Mouse (Mus musculus) bone marrow macrophage, adult 2 months (primary cell): Measurements from ENCODE around the gene Kif17. TPM values are rescaled to one million over a fixed set of nuclear protein-coding genes. Genes with fewer than 3 reads are reported as not detected.
A peak's percentile ranks its signal among the peaks of the same experiment; 100 is the strongest.

ENCODE experiments used
- H3K27ac ChIP-seq: 2 replicates; pipeline ENCODE4 v1.5.1; 2012; ENCODE audit warnings: low read depth, low read length; ENCODE audit not compliant: insufficient read depth
- H3K4me1 ChIP-seq: 2 replicates; pipeline ENCODE4 v1.6.1; 2012; ENCODE audit warnings: low read length; ENCODE audit not compliant: control insufficient read depth, insufficient read depth
- H3K4me3 ChIP-seq: 2 replicates; pipeline ENCODE4 v1.5.1; 2012; ENCODE audit warnings: mild to moderate bottlenecking, low read length, moderate library complexity; ENCODE audit not compliant: insufficient read depth
- CTCF ChIP-seq: IDR thresholded peaks from 2 replicates; pipeline ENCODE4 v1.5.1; 2012; ENCODE audit warnings: low read depth, mild to moderate bottlenecking, low read length, moderate library complexity
- POLR2A ChIP-seq: IDR thresholded peaks from 2 replicates; pipeline ENCODE4 v1.6.1; 2012; ENCODE audit warnings: mild to moderate bottlenecking, low read depth, low read length, borderline replicate concordance
- polyA plus RNA-seq: library from polyadenylated mRNA; stranded (reverse); fragments of >200 nt; gene quantifications from 2 replicates; pipeline ENCODE4 v1.2.4, GENCODE M21; 2012; ENCODE audit not compliant: missing spikeins, insufficient read depth, insufficient read length

Gene Kif17
- polyA plus RNA-seq, 1 experiment = not detected

DNA sequence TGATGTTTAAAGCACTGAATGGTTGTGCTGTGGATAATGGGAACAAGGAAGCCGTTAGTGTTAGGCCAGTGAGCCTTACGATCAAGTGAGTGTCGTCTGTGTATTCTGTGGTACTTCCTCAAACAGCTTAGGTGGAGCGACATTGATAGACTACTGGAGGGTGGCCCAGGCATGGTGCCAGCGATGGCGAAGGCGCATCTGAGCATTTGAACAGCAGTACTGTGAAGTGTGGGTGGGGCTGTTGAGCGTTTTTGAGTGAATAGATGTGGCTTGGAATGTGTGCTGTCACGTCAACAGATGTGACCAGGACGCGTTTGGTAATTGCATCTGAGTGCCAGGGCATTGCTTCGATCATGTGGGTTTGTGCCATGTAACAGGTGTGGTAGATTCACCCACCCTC is 57.5 kb downstream of the Kif17 start:
- Histone ChIP-seq H3K4me1 (peaks cover 20% of the 10 kb centered on the region), H3K4me3 (no peak overlapping the region), H3K27ac (no peak overlapping the region)
- no peak for TF ChIP-seq CTCF

- TF ChIP-seq CTCF (no peak), POLR2A (no peak)
- Histone ChIP-seq H3K27ac (no peak overlapping the region), H3K4me3 (no peak overlapping the region), H3K4me1 (peaks cover 17% of the 10 kb centered on the region)
Measured at GRCm38 (mm10) chr4:138310311-138310910, 60.2 kb downstream of the Kif17 start.

DNA sequence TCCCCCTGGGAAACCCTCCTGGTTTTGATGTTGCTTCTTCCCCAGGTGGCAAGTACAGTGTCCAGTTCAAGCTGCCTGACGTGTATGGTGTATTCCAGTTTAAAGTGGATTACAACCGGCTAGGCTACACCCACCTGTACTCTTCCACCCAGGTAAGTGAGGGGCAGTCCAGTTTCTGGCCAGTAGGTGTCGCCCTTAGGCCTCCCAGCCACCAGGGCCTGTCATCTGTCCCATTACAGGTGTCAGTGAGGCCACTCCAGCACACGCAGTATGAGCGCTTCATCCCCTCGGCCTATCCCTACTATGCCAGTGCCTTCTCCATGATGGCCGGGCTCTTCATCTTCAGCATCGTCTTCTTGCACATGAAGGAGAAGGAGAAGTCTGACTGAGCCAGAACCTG is 61.4 kb downstream of the Kif17 start:
- peaks cover 9% of the 10 kb centered on the region for H3K4me1 ChIP-seq
- H3K27ac ChIP-seq = no peak overlapping the region
- TF ChIP-seq CTCF = peak; percentile 53; the same call in 1 of the 2 replicates
- no peak for TF ChIP-seq POLR2A
- H3K4me3 ChIP-seq = no peak overlapping the region

- no peak for TF ChIP-seq CTCF
- TF ChIP-seq POLR2A = no peak
- Histone ChIP-seq H3K4me1 (peaks cover 7% of the 10 kb centered on the region), H3K4me3 (no peak overlapping the region), H3K27ac (no peak overlapping the region)
Measured at GRCm38 (mm10) chr4:138312105-138312504, 61.9 kb downstream of the Kif17 start.

DNA sequence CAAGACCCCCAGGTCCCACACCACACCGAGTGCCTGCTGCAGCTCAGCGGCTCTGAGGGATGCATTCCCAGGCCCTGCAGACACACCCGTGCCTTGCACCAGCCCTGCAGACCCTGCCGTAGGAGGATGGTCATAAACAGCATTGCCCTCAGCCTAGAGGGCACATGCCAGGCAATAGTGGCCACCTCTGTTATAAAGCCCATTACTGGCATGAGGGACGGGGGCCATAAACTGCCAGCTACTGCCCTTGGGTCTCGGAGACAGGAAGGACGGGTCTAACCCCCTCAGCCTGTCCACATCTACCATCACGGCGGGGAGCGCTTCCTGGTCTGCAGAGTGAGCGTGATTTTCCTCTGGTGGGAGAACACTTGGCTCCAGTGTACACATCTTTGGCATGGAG is 62.8 kb downstream of the Kif17 start:
- Histone ChIP-seq H3K4me3 (no peak overlapping the region), H3K27ac (no peak overlapping the region), H3K4me1 (no peaks in the 10 kb centered on the region)
- TF ChIP-seq CTCF (no peak), POLR2A (no peak)

DNA sequence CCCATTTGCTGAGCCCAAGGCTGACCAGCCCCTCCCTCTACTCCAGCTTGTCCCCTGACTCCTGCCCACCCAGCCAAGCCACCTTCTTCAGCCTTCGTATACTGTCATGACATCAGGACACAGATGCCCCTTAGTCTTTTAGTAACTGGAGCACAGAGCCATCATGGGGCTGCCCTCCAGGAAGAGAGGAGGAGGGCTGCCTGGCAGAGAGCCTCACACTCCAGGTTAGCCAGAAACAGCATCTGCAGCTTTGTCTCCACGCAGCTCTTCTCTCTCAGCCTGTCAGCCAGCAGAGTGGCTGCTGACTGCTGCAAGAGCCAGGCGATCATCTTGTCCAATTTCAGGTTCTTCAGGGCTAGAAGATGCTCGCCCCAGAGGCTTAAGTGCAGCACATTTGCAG is 63.6 kb downstream of the Kif17 start:
- Histone ChIP-seq H3K4me3 (no peak overlapping the region), H3K27ac (no peak overlapping the region), H3K4me1 (no peaks in the 10 kb centered on the region)
- TF ChIP-seq POLR2A (no peak), CTCF (no peak)

DNA sequence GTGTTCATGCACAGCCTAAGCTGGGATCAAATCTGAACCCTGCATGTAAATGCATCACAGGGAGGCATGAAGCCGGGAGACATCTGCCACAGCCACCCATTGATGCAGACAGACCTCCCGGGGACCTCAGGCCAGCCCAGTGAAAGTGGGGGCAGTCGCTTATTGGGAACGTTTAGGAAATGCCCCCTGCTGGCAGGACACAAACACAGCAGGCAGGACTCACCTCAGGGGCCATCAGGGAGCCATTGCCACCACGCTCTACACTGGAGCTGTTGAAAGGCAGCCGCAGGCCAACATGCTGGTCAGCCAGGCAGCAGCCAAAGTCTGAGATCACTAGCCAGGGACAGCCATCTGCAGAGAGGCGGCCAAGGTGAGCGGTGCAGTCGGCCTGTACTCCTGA is 65.5 kb downstream of the Kif17 start:
- TF ChIP-seq POLR2A (no peak), CTCF (peak; percentile 51)
- no peak overlapping the region for H3K4me3 ChIP-seq
- H3K27ac ChIP-seq = no peak overlapping the region
- H3K4me1 ChIP-seq = no peaks in the 10 kb centered on the region

DNA sequence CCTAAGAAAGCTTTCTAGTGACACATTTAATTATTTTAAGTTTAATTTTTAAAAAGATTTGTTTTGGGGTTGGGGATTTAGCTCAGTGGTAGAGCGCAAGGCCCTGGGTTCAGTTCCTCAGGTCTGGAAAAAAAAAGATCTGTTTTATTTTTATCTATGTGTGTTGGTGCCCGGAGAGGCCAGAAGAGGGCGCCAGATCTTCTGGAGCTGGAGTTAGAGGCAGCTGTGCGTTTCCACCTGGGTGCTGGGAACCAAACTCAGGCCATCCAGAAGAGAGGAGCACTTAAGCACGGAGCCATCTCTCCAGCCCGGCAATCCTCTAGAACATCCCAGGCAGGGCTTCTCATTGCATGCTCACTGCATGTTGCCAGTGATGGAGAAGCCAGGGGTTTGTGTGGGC is 66.1 kb downstream of the Kif17 start:
- H3K4me3 ChIP-seq = no peak overlapping the region
- no peaks in the 10 kb centered on the region for H3K4me1 ChIP-seq
- H3K27ac ChIP-seq = no peak overlapping the region
- TF ChIP-seq POLR2A = no peak
- peak; percentile 52; the same call in 1 of the 2 replicates for TF ChIP-seq CTCF

GRCm38 (mm10) chr4:138318509-138319266 is 68.5 kb downstream of the Kif17 start:
- TF ChIP-seq CTCF (peak; percentile 59; the same call in 1 of the 2 replicates), POLR2A (no peak)
- Histone ChIP-seq H3K4me1 (no peaks in the 10 kb centered on the region), H3K4me3 (no peak overlapping the region), H3K27ac (no peak overlapping the region)

GRCm38 (mm10) chr4:138319508-138319907 is 69.3 kb downstream of the Kif17 start:
- peak; percentile 100 for TF ChIP-seq CTCF
- TF ChIP-seq POLR2A = no peak
- no peak overlapping the region for H3K27ac ChIP-seq
- no peaks in the 10 kb centered on the region for H3K4me1 ChIP-seq
- no peak overlapping the region for H3K4me3 ChIP-seq

- Histone ChIP-seq H3K4me1 (no peaks in the 10 kb centered on the region), H3K4me3 (no peak overlapping the region), H3K27ac (no peak overlapping the region)
- TF ChIP-seq CTCF = no peak
- no peak for TF ChIP-seq POLR2A
Measured at GRCm38 (mm10) chr4:138320711-138321110, 70.5 kb downstream of the Kif17 start.
